Mouse (Mus musculus): ENCODE measurements around the gene Plce1.

The Plce1 gene

DNA sequence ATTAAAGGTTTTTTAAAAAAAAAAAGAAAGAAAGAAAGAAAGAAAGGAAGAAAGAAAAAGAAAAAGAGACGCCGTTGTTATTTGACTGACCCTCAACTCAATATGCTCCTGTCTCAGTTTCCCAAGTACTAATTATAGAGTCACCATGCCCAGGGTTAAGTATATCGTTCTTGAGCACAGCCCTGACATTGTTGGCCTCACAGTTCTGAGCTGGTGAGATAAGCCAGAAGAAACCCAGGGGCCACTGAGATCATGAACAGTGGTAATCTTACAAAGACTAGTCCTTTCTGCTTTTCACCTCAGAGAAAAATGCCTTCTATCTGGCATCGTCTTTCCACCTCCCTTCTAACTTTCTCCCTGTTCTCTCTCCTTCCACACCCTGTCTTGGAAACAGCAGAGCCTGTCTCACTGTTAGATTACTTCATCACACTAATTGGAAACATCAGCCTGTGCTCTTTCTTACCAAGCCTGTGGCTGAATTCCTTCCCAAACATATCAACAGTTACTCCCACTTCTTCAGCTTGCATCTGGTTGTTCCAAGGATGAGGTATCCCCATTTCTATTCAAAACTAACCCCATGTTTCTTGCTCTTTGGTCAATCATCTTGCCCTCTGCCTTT, 339.4 kb downstream of the Plce1 start:
- DNase-seq (ENCODE audit: low read depth): no peak

DNA sequence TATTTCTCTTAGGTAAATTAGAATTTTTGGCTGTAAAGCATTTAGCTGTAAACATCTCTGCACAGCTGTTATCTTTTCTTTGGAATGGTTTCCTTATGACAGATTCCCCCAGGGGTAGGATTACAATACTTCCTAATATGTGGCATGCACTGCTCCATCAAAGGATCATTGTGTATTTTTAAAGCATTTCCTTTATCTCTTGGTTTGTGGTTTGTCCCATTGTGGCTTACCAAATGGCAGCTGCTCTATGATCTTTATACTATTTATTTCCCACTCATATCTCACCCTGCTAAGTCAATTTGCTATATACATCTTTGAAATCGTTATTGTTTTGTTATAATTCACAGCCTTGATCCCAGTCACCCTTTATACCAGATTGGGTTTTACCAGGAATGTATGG, 352.3 kb downstream of the Plce1 start:
- no peak for DNase-seq (ENCODE audit: low read depth)
